Mouse (Mus musculus): ENCODE measurements at regions not wholly inside any gene's neighbourhood (a gene's known extent, or its start where the extent isn't known, plus 50 kb on each side); places are given as distances from the start of the nearest gene placed in this dataset.

DNA sequence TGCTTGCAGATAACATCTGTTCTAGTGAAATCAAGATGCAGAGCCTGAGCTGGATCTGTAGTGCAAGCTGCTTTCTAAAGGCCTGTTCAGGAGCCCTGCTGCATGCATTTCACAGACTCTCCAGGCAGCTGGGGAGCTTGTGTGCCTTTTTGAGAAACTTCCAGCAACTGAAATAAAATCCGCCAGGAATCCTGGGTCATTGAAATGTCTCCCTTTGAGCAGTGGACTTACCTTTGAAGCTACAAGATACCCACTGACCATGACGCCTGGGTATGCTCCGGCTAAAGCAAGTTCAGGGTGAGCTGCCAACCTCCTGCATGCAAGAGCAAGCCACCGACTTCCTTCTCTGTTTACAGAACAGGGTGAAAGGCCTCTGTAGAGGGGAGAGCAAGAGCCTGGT lies 278.7 kb downstream of the Cenpw start:
- DNase-seq, result no peak

DNA sequence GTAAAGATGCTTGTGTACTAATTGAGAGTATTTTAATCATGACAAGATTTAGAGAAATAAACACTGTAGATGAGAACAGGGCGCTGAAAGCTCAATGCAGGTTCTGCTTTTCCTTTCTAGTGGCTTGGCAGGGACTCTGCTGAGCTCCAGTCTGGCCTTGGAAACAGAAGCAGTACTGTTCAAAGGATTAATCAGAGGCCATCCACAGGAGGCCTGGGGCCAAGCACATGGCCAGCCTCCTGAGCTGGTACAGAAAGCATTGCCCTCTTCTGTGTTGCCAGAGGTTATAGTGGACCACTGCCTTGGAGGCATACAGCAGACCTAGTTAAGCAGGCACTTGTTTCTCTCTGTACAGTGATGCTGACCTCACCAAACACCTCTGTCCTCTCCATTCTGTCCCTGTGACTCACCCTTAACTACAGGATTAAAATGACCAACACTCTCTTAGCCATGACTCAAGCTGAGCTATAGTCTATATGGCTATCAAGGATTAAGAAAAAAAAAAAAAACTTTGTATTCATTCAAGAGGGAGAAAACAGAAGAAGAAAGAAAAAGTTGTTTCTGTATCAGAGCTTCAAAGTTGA lies 302.5 kb downstream of the Cenpw start:
- DNase-seq, result no peak

DNA sequence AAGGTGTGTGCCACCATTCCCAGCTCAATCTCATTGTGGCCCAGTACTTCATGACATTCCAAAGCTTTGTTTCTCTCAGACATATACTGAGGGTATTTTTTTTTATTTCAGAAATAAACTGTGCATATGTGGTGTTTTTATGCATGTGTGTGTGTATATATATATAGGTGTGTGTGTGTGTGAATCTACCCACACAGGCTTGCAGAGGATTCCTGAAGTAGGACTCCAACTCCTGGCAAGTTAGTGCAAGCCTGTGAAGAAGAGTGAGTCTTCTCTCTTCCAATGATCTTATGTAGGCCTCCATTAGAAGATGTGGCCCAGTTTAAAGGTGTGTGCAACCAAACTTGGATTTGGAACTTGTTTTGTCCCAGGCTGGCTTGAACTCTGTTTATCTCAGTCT lies 328.9 kb upstream of the Rspo3 start:
- DNase-seq, result no peak

DNA sequence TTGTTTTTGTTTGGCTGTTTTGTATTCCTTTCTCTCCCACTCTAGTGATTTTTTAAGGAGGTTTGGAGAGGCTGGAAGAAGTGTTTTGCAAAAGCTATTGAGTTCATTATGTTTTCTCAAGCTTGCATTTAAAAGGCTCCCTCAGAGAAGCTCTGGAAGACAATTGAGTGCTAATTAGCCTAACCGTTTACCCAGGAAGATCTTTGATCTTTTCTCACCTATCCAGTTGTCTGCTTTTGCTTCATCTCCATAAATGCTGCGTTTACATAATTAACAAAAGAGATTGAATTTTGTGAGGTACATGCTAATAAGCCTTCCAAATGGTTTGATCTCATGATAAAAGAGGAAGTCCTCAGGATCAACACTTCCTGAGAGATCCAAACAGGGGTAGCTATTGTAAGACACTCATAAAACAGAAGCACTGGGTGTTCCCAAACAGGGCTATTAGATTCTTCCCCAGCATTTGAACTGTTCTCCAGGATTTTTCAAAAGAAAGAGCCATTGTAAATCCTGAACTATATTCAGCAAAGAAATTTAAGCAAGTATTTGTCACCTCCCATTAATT lies 320.2 kb upstream of the Rspo3 start:
- DNase-seq, result no peak

DNA sequence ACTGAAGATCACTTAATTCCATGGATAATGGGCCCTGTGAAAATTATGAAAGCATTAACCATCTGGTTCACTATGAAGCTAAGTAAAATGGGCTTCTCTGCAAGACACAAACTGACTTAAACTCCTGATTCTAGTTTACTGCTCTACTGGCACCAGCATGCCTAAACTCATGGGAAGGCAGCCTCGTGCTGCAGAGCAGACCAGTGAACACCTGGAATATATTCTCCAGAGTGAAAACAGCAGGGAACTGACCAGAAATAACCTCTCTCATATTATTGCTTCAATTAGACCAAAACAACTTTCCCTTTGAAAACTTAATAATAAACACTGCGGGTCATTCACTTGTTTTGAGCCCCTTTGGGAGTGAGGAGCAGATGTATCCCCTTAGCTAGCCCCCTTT lies 316.8 kb upstream of the Rspo3 start:
- no peak for DNase-seq

DNA sequence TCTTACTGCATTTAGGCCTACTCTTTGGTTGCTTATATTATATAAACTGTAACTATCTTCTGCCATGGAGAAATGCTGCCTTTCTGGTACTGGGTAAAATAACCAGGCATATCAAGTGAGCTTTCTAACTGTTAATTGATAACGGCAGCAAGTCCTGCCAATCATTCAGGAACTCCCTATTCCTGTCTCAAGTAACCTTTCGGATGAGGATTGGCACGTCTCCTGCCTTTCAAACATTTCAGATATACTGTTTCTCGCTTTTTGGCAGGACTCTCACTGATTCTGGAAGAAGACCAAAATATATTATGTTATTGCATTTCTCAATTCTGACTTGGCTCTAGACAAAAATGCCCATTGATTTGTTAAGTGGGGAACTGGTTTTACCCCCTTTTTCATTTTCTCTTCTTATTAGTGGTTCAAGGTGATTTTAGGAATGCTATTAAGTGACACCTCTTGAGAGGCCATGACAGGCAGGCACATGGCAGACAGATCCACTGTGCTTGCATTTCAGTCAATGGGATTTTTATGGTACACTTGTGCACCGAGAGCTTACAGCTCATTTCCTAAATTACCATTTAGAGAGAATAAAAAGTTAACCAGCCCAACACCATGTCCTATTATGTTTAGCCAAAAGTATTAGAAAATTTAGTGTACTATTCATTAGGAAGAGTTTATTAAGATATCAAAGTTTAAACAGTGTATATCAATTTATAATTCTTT lies 289.4 kb upstream of the Rspo3 start:
- no peak for DNase-seq

DNA sequence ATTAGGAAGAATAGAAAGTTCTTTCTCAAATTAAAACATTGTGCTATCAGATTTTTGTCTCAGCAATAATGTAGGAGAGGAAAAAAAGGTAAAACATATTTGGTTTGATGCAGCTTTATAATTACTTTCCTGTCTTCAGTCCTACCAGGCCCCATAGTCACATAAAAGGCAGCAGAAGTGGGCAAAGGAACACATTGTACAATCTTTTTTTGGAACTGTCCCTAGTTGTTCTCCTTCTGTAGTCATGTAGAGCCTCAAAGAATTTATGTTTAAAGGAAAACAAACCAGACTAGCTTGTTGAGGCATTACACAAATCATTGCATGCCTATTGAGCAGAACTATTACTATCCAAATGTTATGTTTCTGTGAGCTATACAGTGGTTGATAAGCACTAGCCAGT lies 288.7 kb upstream of the Rspo3 start:
- no peak for DNase-seq

DNA sequence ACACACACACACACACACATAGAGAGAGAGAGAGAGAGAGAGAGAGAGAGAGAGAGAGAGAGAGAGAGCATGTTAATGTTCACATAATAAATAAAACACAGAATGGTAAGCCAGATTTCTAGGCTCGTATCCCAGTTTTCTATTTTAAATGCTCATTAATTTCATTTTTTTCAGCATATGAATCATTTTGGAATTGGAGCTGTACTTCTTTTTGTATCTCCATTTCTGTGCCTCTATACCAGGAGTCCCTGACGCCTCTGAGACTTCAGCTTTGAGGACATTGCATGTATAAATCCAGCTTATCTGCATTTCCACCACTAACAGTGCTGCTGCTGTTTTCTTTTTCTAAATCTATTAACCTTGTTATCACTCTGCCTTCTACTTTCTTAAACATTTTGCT lies 287.5 kb upstream of the Rspo3 start:
- DNase-seq, result no peak

DNA sequence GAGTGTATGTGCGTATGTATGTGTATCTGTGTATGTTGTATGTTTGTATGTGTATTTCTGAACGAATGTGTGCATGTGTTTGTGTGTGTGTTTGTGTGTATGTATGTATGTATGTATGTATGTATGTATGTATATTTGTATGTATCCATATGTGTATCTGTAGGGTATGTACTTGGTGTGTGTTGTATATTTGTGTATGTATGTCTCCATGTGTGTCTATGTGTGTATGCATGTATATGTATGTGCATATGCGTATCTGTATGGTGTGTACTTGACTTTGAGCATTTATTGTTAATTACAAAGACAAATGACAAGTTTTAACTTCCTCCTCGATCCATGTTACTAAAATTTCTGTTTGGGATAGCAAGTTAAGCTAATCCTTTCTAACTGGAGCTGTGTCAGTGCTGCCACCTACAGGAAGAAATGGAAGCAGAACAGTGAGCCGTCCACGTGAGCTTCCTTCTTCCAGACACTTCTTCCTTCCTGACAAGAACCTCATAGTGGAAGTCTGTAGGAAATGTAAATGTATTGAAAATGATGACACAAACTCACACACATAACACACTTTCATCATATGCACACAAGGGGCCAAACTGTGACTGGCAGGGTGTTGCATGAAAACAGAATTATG lies 268.4 kb upstream of the Rspo3 start:
- DNase-seq, result peak; percentile 48

DNA sequence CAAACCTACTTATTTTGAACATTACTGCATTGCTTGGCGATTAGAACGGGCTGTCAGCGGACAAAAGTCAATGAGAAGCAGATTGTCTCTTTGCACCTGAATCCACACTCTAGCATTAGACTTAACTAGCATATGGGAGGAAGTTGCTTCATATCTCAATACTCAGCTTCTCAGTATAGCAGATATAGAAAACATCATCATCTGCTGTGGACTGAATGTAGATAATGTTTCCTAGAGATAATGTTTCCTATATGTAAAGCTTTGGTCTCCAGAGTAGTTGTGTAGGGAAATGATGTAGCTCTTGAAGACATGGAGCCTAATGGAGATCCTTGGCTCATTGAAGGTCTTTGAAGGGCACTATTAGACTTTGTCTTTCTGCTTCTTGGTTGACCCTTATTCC lies 267.0 kb upstream of the Rspo3 start:
- DNase-seq, result no peak

DNA sequence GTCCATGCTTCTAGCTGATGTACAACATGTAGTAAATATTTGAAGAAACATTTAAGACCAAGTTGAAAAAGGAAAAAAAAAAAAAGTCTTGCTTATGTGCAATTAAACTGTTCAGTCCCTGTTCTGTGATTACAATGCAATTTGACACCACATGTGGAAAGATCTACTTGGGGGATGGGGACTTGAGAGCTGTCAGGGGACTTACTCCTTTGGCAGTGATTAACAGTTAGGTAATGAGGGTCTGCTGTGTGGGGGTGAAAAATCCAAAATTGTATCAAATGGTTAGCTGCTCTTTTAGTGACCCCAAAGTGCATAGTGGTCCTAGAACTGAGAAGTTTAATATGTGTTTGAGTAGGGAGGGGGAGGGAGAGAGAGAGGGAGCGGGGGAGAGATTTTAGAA lies 259.0 kb upstream of the Rspo3 start:
- no peak for DNase-seq

DNA sequence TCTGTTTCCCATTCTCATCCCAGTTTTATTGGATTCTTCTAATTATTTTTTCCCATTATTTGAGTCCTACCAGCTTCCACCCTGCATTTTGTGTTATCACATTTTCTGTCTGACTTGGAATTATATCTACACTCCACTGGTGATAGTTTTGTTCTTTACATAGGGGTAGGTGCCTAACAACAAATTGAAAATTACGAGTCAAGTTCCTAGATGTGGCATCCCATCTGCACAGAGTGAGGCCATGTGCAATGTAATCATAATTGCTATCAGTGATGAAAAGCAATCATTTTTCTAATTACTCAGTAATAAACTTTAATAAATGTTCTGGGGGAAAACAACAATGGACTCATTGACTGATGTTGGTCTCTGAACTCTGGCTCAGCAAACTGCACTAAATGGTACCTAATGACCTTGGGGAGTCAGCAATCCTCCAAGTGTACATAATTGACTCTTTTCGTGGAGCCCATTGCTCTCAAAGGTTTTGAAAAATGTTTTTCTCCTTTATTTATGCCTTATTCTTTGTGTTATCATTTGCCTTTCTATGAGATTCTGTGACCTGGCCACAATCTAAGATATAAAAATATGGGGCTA lies 250.6 kb upstream of the Rspo3 start:
- no peak for DNase-seq

DNA sequence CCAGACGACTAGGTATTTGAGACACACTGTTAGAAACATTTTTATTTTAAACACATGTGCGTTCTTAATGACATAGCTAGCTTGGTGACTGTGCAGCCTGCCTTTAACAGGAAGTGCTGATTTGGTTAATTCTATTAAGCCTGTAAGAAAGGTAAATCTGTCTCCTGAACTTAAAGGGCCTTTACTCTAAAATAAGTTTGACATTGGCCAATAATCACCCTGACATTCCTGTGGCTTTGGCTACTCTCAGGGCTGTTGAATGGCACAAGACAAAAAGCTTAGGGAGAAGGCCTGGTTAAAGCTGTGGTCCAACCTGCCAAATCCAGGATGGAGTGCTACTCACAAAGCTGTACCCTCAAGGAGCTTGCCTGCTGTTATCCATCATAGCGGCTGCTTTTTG lies 201.0 kb upstream of the Rspo3 start:
- DNase-seq, result no peak

DNA sequence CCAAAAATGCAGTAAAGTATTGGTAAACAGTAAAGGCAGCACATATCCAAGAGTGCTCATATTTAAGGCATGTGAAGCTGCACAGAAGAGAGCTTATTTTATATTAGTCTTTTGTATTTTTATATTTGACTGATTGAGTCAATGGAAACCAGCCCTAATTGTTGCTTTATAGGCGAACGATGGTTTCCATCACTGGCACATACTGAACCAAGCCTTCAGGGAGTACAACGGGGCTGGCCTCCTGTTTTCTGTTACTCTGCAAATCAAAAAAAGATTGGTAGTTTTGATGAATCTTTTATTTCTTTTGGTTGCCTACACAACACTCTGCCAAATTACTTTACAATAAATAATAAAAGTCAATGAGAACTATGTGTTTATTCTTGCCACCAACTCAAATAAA lies 189.7 kb upstream of the Rspo3 start:
- no peak for DNase-seq

DNA sequence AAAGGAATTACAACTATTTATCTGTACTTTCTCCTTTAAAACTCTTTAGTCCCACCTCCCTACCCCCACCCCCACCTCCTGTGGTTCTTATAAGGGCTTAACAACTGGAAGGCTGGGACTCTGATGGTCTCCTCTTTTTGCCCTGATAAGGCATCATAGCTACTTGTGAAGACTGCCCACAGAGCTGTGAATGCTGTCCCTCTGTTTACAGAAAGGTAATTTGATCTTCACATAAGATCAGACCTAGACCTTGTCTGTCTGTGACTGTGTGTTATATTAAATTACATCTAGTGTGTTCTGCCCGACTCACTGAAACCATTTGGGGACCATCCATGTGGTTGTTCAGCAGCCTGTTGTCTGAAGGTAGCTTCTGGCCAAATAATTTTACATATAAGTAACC lies 175.3 kb upstream of the Rspo3 start:
- DNase-seq, result no peak

DNA sequence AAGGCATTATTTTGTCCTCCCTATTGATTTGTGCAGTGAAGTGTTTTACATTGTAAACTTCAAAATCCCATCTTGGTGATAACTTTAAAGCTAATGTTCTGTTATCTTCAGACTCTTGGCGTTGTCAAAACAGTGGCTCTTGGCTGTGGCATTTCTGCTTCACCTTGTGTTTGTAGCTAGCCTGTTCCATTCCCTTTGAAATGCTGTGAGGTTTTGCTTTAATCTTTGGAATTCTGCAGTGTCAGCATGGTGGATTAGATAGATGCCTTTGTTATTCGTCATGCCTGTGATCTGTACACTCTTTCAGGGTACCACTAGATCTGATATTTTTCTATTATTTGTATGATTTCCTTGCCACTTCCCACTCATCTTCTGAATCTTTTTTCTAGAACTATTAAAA lies 173.0 kb upstream of the Rspo3 start:
- DNase-seq, result no peak

DNA sequence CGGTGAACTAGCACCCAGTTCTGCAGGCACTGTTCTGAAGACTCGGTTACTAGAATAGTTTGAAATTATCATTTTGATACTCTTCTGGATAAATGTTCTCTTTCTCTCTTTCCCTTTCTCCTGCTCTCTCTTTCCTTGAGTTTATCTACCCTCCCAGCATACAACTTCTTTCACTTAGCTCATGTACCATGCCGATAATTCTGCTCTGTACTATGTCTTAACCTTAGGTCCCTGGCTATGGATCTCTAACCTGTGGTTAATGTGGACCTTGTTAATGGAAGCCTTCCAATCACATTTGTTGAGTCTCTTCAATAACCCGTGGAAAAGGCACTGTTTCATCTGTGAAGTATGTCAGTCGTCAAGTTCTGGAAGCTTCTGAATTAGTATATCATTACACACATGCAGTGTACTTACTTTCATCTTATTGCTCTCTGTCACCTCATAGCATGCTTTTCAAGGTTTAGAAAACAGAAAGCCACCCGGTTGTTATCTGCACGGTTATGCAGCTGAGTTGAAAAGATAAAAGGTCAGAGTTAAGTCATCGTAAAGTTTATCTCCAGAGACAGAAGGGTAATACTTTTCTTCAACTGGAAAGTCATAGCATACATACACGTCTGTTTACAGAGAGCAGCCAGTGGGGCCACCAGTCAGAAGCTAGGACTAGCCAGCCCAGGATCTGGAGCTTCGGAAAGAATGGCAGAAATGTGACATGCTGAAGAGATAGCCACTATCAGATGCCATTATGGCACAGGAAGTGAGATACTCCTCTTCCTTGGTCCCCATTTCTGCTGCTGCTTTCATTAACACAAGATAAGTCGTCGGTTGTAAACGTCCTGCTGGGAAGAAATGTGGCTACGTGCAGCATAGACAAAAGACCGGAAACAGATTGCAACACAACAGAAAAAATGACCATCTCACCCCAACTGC lies 157.6 kb upstream of the Rspo3 start:
- DNase-seq, result no peak

DNA sequence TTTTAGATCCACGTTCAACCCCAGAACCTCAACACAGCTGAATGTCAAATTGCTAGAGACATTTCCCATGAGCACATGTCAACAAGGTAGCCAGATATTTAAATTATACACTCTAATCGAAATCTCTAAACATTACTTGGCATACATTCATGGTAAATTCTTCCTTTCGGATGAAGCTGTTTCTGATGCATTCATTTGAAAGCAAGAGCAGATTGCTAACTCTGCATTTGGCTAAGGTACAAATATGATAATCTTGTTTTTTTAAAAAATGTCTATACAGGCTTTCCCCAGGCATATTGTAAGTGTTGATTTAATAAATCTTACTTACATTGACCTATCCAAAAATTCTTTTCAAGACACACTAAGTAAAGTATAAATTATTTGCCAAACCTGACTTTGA lies 153.9 kb upstream of the Rspo3 start:
- no peak for DNase-seq

DNA sequence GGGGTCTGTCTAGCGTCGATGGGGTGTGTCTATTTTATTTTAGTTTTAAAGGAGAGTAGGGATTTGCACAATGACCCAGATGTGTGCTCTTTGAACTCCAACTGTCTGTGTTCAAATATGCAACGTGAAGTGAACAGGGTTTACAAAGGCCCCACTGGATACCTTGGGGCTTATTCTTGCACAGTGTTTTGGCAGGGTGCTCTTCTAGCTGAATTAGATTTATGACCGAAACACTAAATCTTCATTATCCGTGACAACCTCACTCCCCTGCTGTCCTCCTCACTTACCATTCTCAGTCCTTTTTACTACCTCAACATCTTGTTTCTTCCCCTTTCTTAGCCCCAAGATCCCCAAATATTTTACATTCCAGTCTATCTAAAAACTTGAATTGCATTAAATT lies 151.3 kb upstream of the Rspo3 start:
- DNase-seq, result no peak

DNA sequence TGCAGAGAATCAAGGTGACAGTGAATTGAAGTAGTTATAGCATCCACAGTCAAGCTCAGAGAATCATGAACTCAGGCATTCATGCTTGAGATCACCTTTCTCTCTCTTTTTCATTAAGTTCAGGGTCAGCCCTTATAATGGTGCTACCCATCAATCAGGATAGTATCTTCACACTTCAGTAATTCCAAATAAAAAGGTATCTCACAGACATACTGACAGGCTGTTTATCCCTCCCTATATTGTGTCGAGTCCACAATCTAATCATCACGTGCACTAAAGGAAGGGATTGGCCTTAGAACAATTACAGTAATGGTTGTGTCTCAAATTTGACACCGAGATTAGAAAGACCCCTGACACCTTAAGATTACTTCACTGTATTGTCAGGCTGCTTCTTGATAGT lies 138.7 kb upstream of the Rspo3 start:
- no peak for DNase-seq

DNA sequence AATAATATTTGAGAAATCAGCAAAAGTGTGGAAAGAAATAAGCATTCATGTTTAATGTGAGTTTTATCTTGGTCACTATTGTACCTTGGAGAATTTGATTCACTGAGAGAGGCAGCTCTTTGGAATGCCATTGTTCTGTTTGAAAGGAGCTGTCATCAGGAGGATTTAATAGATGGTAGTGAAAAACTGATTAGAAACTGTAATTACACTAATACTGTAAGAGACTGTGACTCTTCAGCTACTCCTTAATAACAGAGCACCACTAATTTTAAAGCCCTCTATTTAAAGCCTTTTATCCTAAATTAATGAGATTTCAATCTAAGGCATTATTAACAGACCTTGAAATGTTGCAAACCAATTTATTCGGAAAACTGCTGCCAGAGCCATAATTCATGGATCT lies 126.1 kb upstream of the Rspo3 start:
- no peak for DNase-seq

DNA sequence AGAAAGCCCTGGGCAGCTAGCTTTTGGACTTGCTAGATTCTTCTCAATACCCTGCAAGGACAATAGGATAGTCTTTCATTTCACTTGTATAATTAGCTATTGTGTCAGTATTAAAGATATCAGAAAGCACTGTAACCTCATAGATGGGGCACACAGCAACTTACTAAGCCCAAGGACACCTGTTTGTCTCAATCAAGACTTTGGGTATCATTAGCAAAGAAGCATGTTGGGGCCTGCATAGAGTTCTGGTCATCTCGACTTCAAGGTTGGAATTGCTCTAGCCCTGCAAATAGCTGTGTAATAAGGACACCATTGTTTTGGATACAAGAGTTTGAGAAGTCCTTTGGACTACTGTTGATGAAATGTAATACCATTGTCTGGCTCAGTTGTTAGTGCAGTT lies 104.6 kb upstream of the Rspo3 start:
- no peak for DNase-seq

DNA sequence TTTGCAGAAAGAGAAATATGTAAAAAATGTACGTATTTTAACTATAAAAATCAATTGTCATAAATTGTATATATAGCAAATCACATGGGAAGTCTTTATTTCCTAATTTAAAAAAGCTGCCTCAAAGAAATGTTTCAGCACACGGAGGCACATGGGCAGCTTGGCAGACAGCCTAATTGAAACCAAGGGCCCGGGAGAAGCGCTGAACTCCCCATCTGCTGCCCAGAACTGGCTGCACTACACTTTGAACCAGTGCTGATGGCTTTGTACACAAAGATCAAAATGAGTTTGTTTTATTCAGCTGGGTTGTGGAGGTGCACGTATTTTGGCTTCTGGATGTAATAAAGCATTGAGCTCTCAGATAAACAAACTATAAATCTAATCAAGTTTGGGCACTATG lies 100.2 kb upstream of the Rspo3 start:
- DNase-seq, result no peak

Measured in right cerebral cortex, postnatal 25 days (tissue).